Mouse (Mus musculus) mature B cell (primary cell): Measurements from ENCODE around the gene Fto.

Experiments used
- in situ Hi-C: fragments of 300-500 bp; cut with MboI; formaldehyde crosslinking; loops from 2 replicates; pipeline ENCODE4 v1.14.3; 2019

The Fto gene

GRCm38 (mm10) chr8:91524865-91525250 lies 211.5 kb downstream of the Fto start:
- in situ Hi-C loops, result no loop called here

- in situ Hi-C loops, result no loop called here
Observed at GRCm38 (mm10) chr8:91525342-91525817, 212.1 kb downstream of the Fto start.

DNA sequence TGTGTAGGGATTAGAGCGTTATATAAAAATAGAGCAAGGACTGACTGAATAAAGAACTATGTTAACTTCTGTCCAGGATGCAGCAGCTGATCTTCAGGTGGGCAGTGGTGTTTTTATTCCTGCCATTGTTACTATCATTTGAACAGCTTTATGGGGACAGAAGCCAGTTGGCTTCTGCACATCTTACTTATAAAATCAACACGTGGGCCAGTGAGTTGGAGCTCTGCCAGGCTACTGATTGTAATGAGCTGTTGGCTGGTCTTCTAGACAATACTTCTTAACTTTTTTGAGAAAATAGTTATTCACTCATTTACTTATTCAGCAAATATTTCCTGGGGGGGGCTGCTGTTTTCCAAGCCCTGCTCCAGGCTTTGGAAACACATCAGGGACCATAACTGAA lies 215.6 kb downstream of the Fto start:
- in situ Hi-C loops, result no loop called here

GRCm38 (mm10) chr8:91529699-91530098 lies 216.4 kb downstream of the Fto start:
- in situ Hi-C loops, result no loop called here

DNA sequence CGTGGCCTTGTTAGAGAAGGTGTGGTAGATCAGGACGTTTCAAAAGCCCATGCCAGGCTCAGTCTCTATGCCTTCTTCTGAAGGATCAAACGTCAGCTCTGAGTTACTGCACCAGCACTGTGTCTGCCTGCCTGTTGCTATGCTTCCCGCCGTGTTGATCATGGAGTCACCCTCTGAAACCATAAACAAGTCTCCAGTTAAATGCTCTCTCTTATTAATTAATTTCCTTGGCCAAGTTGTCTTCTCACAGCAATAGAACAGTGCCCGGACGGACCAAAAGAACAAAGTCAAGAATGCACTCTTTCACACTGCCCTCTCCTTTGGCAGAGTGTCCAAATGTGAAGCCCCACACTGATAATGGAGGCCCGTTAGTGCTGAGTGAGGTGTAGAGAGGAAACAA lies 217.3 kb downstream of the Fto start:
- in situ Hi-C loops, result no loop called here

DNA sequence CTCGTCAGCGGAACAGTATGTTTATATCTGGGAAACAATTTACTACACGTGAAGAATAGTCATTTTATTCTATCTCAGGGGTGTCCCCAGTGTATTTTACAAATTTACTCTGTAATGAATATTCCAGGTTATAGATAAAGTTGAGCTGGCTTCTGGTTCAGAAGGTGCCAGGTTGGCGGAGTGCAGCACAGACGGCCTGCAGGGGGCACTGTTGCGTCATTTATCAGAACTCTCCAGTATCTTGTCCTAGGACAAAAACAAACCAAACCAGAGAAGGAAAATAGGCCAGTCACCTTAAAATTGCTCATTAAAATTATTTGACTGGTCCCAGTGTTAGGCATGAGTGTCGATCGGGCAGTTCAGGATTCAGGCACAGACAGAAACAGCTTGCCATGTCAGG lies 218.6 kb downstream of the Fto start:
- in situ Hi-C loops, result no loop called here

GRCm38 (mm10) chr8:91532671-91533436 lies 219.5 kb downstream of the Fto start:
- in situ Hi-C loops, result no loop called here

GRCm38 (mm10) chr8:91534752-91535151 lies 221.4 kb downstream of the Fto start:
- in situ Hi-C loops, result no loop called here

GRCm38 (mm10) chr8:91538109-91538508 lies 224.8 kb downstream of the Fto start:
- in situ Hi-C loops, result no loop called here

DNA sequence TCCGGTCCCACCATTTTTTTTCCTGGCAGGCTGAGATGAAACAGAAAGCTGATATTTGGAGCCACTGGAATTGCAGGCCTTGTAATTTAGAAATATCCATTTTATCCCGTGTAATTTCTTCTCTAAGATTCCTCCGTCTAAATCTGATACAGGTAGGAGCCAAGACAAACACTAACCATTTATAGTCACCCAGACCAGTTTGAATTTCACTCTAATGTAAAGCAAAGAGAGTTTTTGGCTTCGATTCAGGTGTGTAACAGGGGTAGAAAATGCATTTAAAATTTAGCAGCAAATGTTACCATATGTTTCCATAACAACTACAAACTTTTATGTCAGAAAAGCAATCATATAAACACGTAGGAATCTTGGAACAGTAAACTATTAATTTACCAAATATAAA lies 225.6 kb downstream of the Fto start:
- in situ Hi-C loops, result no loop called here

DNA sequence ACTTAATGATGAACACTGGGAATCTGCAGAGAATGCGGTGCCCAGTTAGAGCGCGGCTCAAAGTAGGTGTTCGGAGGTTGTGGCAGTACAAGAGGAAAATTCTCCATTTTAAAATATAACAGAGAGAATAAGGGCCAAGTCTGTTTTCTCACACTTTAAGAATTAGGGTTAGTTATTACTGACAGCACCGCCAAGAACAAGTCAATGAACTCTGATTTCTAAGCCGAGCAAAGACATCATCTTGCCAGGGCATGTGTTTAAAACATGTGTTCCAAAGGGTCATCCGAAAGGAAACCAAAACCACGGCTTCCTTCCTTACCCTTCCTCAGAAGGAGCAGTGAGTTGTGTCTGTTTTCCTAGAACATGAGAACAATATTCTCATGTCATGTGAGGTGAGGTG lies 226.3 kb downstream of the Fto start:
- in situ Hi-C loops, result no loop called here

- in situ Hi-C loops, result no loop called here
Observed at GRCm38 (mm10) chr8:91541229-91541628, 227.9 kb downstream of the Fto start.

DNA sequence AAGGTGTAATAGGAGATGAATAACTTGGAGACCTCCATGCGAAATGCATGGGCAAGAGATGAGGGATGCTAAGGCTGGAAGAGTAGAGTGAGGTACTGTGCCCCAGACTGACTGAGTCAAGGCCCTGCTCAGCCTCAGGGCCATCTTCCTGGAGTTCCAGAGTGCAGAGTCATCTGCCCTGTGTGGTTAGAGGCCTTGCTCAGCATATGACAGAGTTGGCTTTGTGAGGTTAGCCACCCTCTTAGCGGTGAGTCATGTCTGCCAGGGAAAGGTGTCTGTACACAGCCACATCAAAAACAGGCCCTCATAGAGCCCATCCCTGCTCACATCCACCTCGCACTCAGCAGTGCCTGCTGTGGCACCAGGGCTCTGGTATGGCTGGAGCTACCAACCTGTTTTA lies 232.2 kb downstream of the Fto start:
- in situ Hi-C loops, result no loop called here

- in situ Hi-C loops, result no loop called here
Observed at GRCm38 (mm10) chr8:91546599-91546998, 233.3 kb downstream of the Fto start.

- in situ Hi-C loops, result no loop called here
Observed at GRCm38 (mm10) chr8:91550131-91550530, 236.8 kb downstream of the Fto start.

DNA sequence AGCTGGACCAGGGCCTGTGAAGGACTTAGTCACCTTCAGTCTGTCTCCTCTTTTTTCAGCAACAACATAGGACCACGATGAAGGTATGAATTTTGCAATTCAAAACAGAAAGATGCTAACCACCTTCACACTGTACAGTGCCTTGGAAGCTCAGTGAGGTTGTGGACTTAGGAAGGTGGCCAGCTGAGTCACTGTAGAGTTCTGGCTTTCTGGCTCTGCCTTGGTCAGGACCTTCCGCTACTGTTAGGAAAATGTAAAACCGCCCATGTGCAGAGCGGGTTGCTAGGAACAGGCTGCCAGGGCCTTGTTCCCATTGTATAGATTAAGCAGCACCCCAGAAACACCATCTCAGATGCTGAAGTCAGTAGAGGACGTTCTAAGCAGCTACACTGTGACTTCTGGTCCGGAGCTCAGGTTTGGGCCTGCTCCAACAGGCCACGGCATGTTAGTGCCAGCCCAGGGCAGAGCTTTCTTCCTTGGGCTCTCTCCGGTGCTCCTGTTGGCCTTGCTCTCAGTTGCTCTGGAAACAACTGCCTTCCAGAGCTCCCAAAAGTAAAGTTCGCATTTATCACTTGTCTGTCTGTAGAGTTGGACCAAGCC lies 237.9 kb downstream of the Fto start:
- in situ Hi-C loops, result no loop called here

GRCm38 (mm10) chr8:91551775-91552538 lies 238.6 kb downstream of the Fto start:
- in situ Hi-C loops, result no loop called here

DNA sequence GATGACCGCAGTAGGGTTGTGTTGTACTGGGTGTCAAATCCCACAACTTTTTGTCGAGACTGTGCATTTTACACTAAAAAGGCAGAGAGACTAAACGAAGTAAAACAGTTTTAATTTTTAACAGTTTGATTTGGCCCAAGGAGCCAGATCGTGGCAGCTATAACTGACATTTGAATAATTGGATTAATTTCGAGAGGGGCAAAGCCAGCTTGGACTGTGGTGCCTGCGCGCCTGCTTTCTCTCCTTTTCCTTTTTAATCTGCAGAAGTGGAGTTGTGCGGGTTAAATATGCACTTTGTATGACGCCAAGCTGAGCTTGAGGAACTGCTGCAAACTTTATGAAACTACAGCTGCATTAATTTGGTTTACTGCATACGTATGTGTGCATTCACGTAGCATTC lies 239.3 kb downstream of the Fto start:
- in situ Hi-C loops, result no loop called here

GRCm38 (mm10) chr8:91553387-91553786 lies 240.1 kb downstream of the Fto start:
- in situ Hi-C loops, result no loop called here

DNA sequence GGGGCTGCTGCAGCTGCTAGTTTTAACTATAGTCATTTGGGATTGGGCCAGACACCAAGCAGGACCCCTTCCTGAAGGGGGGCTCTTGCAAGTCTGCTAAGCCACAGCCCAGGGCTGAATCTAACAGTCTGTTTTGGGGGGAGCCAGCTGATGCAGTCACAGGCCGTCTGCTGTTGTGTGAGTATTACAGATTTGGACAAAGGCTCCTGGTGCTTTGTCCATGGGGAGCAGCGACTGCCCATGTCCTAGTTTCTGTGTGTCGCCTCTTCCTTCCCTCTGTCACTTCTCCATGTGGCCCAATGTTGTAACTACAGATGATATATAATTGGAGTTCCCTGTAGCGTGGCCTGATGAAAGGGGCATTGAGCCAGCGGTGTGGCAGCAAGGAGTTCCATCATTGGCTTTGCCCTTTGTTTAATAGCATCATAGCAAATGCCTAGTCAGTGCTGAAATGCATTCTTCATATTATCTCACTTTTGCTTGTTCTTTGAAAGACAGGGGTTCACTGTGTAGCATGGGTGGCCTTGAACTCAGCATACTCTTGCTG lies 243.8 kb downstream of the Fto start:
- in situ Hi-C loops, result no loop called here

- in situ Hi-C loops, result no loop called here
Observed at GRCm38 (mm10) chr8:91558408-91558807, 245.1 kb downstream of the Fto start.

- in situ Hi-C loops, result no loop called here
Observed at GRCm38 (mm10) chr8:91560017-91560591, 246.8 kb downstream of the Fto start.
